Mouse (Mus musculus) frontal cortex, postnatal 36 days (tissue): ENCODE measurements around the gene Pibf1.

Experiments
- DNase-seq, 2 experiments: peaks; one replicate each; pipeline ENCODE4 v3.0.0; 2022; ENCODE audit warnings: low spot score in 2 of 2

The Pibf1 gene

GRCm38 (mm10) chr14:99266749-99267148 is 167.5 kb downstream of the Pibf1 start:
- no peak for DNase-seq

- DNase-seq: no peak
Measured at GRCm38 (mm10) chr14:99274056-99274455, 174.8 kb downstream of the Pibf1 start.

GRCm38 (mm10) chr14:99275827-99276226 is 176.6 kb downstream of the Pibf1 start:
- DNase-seq: no peak

GRCm38 (mm10) chr14:99278312-99278711 is 179.1 kb downstream of the Pibf1 start:
- no peak for DNase-seq

- DNase-seq: no peak
Measured at GRCm38 (mm10) chr14:99278763-99279486, 179.7 kb downstream of the Pibf1 start.

- DNase-seq: no peak
Measured at GRCm38 (mm10) chr14:99280399-99280798, 181.2 kb downstream of the Pibf1 start.

GRCm38 (mm10) chr14:99280825-99281433 is 181.7 kb downstream of the Pibf1 start:
- no peak for DNase-seq

- DNase-seq: no peak
Measured at GRCm38 (mm10) chr14:99285486-99285885, 186.3 kb downstream of the Pibf1 start.

GRCm38 (mm10) chr14:99292176-99292575 is 193.0 kb downstream of the Pibf1 start:
- no peak for DNase-seq

- no peak for DNase-seq
Measured at GRCm38 (mm10) chr14:99294424-99294823, 195.2 kb downstream of the Pibf1 start.

GRCm38 (mm10) chr14:99295606-99296341 is 196.6 kb downstream of the Pibf1 start:
- DNase-seq: no peak

GRCm38 (mm10) chr14:99298385-99299021 is 199.3 kb downstream of the Pibf1 start, which contains the start of gene Klf5:
Gene Klf5 (plus strand): TSS chr14:99298691.
- DNase-seq: peak; percentile 88 to 94

- peak; percentile 45 to 53 for DNase-seq
Measured at GRCm38 (mm10) chr14:99299022-99299481, 199.8 kb downstream of the Pibf1 start.

- DNase-seq: peak; percentile 46 to 60
Measured at GRCm38 (mm10) chr14:99299701-99300191, 200.5 kb downstream of the Pibf1 start.

- no peak for DNase-seq
Measured at GRCm38 (mm10) chr14:99301472-99301871, 202.2 kb downstream of the Pibf1 start.
